Comparison of ENCODE assay signal across 8 mouse cellular contexts in genomic region chr8:80869881-80870328, GRCm38 (mm10). TPM values are rescaled to one million over a fixed set of nuclear protein-coding genes. Genes with fewer than 3 reads are reported as not detected.
DNase-seq lines count a peak whose midpoint lies in the region; ATAC-seq lines count a peak whose summit lies in the region.

No protein-coding gene starts in this region.

- WGBS in kidney, embryonic 16.5 days = 64% methylated on average over 11 of the region's 11 CpGs
- 55% methylated on average over 11 of the region's 11 CpGs for WGBS in embryonic facial prominence, embryonic 12.5 days
- WGBS in liver, embryonic 16.5 days (ENCODE audit: insufficient replicate concordance) = 84% methylated on average over 11 of the region's 11 CpGs

- no peaks in the 10 kb centered on the region for H3K27me3 ChIP-seq in kidney, embryonic 16.5 days (ENCODE audit: insufficient read depth, low read length)
- H3K27me3 ChIP-seq in embryonic facial prominence, embryonic 12.5 days = no peaks in the 10 kb centered on the region
- no peaks in the 10 kb centered on the region for H3K27me3 ChIP-seq in liver, embryonic 16.5 days (ENCODE audit: control insufficient read depth, insufficient read depth, low read depth, low read length)

- H3K9ac ChIP-seq in kidney, embryonic 16.5 days (replicated peaks; ENCODE audit: low read length) = no peak overlapping the region
- no peak overlapping the region for H3K9ac ChIP-seq in embryonic facial prominence, embryonic 12.5 days
- no peak overlapping the region for H3K9ac ChIP-seq in liver, embryonic 16.5 days (ENCODE audit: low read depth, low read length)

- DNase-seq in kidney, postnatal 10 days = no peak
- DNase-seq in forelimb bud, embryonic 11.5 days (ENCODE audit: low read depth, low spot score) = peak; percentile 53
- no peak for DNase-seq in B cell, adult 2 months
- no peak for DNase-seq in adrenal gland, adult 8-10 months
- DNase-seq in urinary bladder, postnatal 25 days (ENCODE audit: low spot score) = no peak

- peaks cover 56% of the 10 kb centered on the region for H3K4me1 ChIP-seq in kidney, embryonic 16.5 days (ENCODE audit: insufficient read depth, low read length)
- peaks cover 32% of the 10 kb centered on the region for H3K4me1 ChIP-seq in embryonic facial prominence, embryonic 12.5 days
- H3K4me1 ChIP-seq in liver, embryonic 16.5 days (ENCODE audit: control insufficient read depth, low read depth, low read length) = peaks cover 61% of the 10 kb centered on the region

- H3K27ac ChIP-seq in kidney, embryonic 16.5 days (ENCODE audit: low read length) = peak overlapping the region; percentile 58; the same call in 1 of the 2 replicates
- peak overlapping the region; percentile 65; the same call in 1 of the 2 replicates for H3K27ac ChIP-seq in embryonic facial prominence, embryonic 12.5 days
- peak overlapping the region; percentile 40 for H3K27ac ChIP-seq in liver, embryonic 16.5 days (ENCODE audit: low read length)

- no peak overlapping the region for H3K4me3 ChIP-seq in kidney, embryonic 16.5 days (ENCODE audit: low read length)
- H3K4me3 ChIP-seq in embryonic facial prominence, embryonic 12.5 days = no peak overlapping the region
- H3K4me3 ChIP-seq in liver, embryonic 16.5 days (ENCODE audit: low read depth, low read length) = no peak overlapping the region

- H3K36me3 ChIP-seq in kidney, embryonic 16.5 days (ENCODE audit: insufficient read depth, low read length) = no peaks in the 10 kb centered on the region
- H3K36me3 ChIP-seq in embryonic facial prominence, embryonic 12.5 days = peaks cover under 1% of the 10 kb centered on the region; the same call in 1 of the 2 replicates
- H3K36me3 ChIP-seq in liver, embryonic 16.5 days (ENCODE audit: control insufficient read depth, insufficient read depth) = peaks cover 4% of the 10 kb centered on the region

- no peaks in the 10 kb centered on the region for H3K9me3 ChIP-seq in kidney, embryonic 16.5 days (ENCODE audit: low read length)
- H3K9me3 ChIP-seq in embryonic facial prominence, embryonic 12.5 days = no peaks in the 10 kb centered on the region
- H3K9me3 ChIP-seq in liver, embryonic 16.5 days (replicated peaks; ENCODE audit: control insufficient read depth, low read length) = no peaks in the 10 kb centered on the region

- no peak overlapping the region for H3K4me2 ChIP-seq in kidney, embryonic 16.5 days (replicated peaks; ENCODE audit: low read depth, low read length)
- no peak overlapping the region for H3K4me2 ChIP-seq in embryonic facial prominence, embryonic 12.5 days (replicated peaks)
- no peak overlapping the region for H3K4me2 ChIP-seq in liver, embryonic 16.5 days (ENCODE audit: low read depth, low read length)

- no peak for ATAC-seq in kidney, embryonic 16.5 days (ENCODE audit: low FRiP score, low TSS enrichment)
- ATAC-seq in embryonic facial prominence, embryonic 12.5 days (ENCODE audit: insufficient number of reproducible peaks, insufficient read depth, low FRiP score, low TSS enrichment) = no peak
- no peak for ATAC-seq in liver, embryonic 16.5 days (ENCODE audit: low read depth)

RNA-seq across cellular contexts. Expression of gene Gab1, which starts 10.4 kb away (rescaled TPM):
- 14.7 and 15.6 TPM in 2 replicates for polyA plus RNA-seq in kidney, embryonic 16.5 days (2015; fragmentation: Nextera tagmentation; extraction: Ambion mirVana)
- 24.4 and 26.9 TPM in 2 replicates for polyA plus RNA-seq in embryonic facial prominence, embryonic 12.5 days (2016; fragmentation: Nextera tagmentation; extraction: Ambion mirVana)
- polyA plus RNA-seq in liver, embryonic 16.5 days (2015; fragmentation: Nextera tagmentation; extraction: Ambion mirVana) = 6.1 and 7.2 TPM in 2 replicates
- 10 to 100 TPM; 20.6 to 28.4 (median 22.0) TPM for total RNA-seq in adrenal gland, adult 8-10 months (2022)
